Mouse (Mus musculus) WW6 (cell line): ENCODE data around the gene Npy4r.
A peak's percentile ranks its signal among the peaks of the same experiment; 100 is the strongest.

Source experiments
- DNase-seq: peaks from one replicate; pipeline ENCODE4 v3.0.0-alpha.2; 2013; ENCODE audit warnings: low read depth, low spot score

Npy4r gene

DNA sequence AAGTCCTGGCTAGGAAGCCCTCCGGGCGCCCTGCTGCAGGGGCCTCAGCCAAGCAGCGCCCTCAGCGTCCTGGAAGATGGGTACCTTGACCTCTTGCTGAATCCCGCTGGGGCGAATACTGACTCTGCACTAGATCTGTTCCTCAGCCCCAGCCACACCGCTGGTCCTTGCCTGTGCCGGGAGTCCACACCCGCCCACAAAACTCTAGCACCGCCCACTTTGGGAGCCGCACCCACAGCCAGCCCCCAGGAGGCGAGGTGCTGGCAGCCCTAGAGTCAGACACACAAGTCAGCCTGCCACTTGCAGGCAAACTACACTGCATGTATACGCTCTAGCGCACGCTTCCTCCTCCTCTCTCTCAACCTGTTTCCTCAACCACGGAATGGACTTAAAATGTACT is at the start of gene Npy4r:
Gene Npy4r, minus strand, starts transcription at position 148 of the 400 bp plus-strand sequence.
- peak; percentile 61 for DNase-seq

DNA sequence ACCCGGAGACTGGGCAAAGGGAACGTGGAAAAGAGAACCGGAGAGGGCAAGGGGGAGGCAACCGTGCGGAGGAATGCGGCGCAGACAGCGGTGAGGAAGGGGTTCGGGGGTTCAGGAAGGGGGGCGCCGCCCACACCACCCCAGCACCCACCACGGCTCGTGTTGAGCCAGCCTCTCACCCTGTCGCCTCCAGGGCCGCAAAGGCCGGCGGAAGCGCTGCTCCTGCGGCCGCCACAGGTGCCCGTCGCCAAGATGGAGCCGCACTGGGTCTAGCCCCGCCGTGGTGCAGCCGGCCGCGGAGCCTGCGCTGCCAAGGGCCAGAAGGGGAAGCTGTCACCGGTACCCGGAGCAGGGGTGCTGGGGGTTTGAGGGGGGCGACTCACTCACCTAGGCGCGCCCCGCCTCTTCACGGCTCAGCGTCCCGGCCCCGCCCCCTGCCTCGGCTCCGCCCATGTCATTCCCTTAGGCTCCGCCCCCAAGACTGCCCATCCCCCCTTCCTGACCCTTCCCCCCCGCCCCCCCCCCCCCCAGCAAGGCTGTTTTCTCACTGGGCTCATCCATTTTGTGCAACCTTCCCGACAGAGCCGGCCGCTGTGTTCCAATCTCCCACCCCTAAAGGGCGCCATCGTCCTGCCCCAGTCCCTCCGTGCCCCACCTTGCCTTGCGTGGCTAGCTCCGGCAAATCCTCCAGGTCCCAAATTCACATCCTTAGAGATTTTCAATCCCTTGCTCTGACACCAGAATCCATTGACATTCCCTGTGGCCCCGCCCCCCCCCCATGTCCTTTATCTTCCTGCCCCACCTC is 49.1 kb upstream of the Npy4r start, which contains the start of gene Gprin2:
Gene Gprin2, minus strand, starts transcription at position 423 of the 805 bp plus-strand sequence.
- DNase-seq, result no peak

DNA sequence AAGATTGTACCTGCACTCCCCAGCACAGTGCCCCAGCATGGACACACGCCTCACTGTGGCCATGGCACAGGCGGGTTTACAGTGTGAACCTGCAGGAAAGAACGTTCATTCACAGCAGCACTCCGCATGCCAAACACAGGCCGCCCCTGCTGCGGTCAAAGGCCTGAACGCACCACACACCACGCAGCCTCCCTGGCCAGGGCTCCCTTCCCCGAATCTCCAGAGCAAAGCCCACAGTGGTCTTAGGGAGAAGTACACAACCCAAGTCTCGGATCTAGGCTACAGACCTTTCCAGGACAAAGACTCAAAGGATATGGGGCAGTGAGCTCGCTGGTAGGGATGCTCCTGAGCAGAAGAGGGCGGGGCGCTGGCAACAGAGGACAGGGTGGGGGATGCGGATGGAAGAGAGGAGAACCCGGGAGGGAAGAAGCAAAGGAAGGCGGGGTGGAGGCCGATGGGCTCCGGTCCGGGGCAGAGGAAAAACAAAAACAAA is 48.5 kb upstream of the Npy4r start:
- no peak for DNase-seq

DNA sequence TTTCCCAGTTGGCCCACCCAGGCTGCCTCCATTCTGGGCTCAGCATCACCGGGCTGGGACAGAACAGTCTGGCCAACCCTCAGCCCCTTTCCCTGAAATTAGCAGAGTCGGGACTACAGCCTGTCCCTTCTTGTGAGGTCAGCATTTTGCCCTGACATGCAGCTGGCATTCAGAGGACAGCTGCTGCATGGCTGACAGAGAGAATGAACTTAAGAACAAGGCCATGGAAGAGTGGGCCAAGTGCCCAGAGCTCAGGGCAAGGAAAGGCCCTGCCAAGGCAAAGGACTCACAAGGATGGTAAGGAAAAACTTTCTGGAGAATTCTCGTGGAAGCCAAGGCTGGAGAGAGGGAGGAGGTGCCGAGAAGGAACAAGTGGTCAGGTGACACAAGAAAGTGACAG is 44.4 kb upstream of the Npy4r start:
- DNase-seq, result no peak

DNA sequence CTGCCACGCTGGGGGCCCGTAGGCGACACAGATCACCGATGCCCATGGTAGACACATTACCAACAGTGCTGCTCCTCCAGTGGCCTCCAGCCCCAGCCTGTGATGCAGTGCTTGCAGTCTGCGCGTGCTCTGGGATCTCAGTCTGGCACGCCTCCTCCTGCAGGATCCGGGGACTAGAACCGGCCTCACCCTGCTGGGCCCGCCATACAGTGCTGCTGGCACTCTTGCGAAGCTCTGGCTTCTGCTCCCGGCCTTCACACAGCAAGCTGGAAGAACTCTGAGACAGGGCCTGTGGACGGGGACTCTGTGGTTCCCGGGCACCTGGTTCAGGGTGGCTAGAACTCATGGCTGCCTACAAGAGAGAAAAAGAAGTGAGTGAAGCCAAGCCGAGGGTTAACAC is 43.2 kb upstream of the Npy4r start:
- DNase-seq, result no peak

DNA sequence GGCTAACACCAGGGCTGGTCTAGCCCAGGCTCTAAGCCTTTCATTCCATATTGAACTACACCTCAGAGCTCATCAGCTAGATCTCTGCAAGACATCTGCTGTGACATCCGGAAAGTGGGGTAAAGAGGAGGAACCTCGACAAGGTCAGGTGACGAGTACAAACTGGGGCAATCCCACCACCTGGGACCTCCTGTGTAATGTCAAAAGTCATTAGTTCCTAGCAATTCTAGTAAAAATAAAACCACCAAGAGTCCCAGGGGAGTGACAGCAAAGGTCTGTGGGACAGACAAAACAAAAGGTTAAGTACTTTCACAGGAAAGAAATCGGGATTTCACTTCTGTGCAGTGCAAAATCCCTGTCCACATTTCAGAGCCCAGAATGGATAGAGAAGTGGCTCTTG is 41.6 kb upstream of the Npy4r start:
- no peak for DNase-seq

DNA sequence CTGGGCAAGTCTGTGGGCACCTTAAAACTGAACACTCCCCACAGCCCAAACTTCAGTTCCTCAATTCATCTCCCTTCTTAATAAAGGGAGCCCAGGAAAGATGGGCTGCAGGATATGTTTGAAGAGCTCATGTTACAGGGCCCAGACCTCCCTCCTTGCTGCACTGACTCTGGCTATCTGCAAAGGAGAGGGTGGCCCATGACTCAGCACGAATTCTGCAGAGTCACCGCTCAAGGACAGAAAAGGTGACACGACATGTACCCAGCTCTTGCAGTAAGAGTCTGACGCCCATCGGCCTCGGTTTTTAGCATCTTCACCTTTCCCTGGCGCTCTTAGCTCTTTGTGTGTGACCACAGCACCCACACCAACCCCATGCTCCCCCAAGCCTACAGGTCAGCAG is 38.1 kb upstream of the Npy4r start:
- no peak for DNase-seq

DNA sequence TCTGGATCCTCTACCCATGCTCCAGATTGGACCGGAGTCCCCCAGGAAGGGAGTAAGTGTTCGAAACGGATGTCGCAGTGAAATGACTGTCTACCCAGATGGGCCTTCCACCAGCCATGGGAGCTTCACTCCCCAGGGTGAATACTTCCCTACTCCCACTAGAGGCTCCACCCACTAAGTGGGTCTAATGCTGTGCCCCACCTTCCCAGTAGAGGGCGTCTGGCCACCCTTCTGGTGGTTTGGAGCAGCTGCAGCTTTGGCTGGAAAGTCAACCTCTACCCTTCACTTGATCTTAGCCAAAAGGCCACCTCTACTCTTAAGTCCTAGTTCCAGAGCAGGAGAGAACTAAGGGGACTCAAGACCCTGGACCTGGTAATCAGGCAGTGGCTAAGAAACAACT is 36.3 kb upstream of the Npy4r start:
- peak; percentile 52 for DNase-seq

DNA sequence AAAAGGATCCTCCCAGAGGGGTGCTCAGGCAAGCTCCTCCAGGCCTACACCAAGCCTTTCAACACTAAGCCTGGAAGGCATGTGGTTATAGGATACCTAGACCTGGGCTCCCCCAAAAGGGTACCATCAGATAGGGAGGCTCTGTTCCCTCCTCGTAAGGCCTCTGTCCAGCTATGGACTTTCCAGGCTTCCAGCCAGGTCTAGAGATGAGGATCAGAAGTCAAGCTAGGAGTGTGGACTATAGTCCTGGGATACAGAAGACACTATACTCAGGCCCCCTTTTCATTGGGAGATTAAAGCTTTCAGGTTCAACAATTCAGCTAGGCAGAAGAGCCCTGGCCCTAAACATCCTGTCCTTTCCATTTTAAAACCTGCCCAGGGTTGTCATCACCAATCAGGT is 30.8 kb upstream of the Npy4r start:
- no peak for DNase-seq

DNA sequence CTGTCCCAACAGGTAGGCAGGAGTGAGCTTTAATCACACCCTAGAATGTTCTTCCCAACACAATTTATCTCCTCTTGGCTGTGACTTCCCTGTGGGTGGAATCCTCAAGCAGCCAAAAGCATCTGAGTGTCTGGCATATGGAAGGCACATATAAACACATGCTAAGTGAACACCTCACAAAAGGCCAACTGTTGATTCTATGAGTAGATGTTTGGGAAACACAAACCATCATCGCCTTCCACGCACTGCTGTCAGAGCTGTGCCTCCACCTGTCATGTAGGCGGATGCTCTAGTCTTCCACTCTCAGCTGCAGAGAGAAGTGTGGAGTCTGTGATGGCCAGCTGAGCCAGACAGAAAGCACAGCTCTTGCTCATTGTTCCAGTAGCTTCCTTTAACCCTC is 27.1 kb upstream of the Npy4r start:
- no peak for DNase-seq

DNA sequence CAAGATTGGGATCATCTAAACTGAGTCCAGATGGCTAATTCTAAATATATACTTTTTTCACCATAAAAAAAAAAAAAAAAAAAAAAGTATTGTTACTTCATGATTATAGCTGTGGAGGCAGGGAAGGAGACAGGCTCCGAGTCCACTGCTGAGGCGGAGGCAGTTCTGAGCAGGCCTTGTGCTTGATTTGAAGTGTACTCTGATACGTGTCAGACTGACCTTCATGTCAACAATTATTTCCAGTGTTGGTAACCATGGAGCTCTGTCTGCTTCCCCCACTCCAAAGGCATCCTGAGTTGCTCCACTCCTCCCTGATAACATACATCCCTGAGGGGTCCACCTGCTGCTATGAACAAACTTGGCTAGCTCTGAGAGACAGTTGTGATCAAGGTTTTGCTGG is 18.8 kb upstream of the Npy4r start:
- no peak for DNase-seq

DNA sequence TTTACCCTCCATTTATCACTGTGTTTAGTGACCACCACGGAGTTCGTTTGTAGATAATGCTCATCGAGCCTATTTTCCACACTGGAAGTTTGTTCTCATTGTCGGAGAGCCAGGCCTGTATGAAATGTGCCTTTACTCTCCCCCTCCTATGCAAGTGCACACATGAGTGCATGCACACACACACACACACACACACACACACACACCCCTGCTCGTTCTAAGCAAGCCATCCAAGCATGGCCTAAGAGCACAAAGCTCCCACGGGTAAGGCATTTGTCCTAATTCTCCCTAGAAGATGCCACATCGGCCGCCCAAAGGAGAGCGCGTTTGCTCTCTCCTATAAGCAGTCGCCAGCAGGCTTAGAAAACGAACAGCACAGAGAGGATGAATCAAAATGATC is 3.5 kb upstream of the Npy4r start:
- DNase-seq, result no peak

DNA sequence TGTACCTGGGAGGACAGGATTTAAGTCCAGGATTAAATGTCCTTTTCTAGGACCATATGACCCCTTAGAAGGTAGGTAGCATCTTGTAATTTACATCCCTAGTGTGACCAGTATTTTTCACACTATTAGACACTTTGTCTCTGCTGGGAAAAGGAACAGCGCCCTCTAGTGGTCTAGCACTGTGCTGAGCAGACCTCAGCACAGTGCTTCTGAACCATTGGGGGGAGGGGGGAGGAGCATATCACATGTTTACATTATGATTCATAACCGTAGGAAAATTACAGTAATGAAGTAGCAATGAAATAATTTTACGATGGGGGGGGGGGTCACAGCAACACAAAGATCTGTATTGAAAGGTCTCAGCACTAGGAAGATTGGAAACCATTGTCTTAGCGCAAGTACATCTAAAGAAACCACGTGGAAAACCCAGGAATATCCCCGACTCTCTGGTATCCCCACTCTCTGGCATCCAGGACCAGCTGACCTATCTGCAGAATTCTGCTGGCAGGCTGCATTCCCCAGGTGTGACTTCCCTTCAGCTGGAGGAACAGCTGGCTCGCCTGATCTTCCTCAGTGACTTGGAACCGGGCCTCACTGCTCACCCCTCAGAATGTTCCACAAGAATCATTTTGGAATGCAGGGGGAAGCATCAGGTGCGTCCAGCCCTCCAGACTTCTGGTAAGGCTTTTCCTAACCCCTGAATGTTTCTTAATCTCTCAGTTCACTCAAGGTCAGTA is 2.5 kb upstream of the Npy4r start:
- peak; percentile 26 for DNase-seq

DNA sequence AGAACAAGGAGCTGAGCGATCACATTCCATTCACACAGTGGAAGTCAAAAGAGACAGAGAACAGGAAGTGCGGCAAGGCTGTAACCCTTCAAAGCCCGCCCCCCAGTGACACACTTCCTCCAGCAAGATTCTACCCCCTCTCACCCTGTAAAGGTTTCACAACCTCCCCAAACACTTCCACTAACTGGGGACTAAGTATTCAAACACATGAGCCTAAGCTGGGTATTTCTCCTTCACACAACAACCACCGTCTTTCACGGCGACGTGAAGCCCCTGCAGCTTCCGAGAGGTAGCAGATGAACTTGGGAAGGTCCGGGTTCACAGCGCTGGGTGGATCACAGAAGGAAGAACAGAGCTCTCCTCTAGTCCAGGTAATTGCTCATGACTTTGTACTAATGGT is 9.4 kb downstream of the Npy4r start:
- no peak for DNase-seq

DNA sequence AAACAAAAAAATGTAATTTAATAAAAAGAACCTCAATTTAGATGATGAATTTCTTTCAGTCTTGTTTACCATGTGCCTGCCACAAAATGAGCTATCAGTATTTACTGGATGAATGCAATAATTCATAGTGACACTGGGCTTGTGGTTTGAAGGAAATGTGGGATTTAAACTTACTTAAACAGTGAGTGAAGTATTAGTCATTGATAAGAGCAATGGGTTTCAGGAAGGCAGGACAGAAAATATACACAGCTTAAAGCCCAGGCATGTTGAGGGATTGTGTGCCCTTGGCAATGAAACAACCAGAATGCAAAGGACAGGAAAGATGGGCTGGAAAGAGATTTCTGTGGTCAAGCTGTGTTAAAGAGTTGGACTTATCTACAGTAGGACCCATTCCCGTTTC is 10.0 kb downstream of the Npy4r start:
- no peak for DNase-seq

DNA sequence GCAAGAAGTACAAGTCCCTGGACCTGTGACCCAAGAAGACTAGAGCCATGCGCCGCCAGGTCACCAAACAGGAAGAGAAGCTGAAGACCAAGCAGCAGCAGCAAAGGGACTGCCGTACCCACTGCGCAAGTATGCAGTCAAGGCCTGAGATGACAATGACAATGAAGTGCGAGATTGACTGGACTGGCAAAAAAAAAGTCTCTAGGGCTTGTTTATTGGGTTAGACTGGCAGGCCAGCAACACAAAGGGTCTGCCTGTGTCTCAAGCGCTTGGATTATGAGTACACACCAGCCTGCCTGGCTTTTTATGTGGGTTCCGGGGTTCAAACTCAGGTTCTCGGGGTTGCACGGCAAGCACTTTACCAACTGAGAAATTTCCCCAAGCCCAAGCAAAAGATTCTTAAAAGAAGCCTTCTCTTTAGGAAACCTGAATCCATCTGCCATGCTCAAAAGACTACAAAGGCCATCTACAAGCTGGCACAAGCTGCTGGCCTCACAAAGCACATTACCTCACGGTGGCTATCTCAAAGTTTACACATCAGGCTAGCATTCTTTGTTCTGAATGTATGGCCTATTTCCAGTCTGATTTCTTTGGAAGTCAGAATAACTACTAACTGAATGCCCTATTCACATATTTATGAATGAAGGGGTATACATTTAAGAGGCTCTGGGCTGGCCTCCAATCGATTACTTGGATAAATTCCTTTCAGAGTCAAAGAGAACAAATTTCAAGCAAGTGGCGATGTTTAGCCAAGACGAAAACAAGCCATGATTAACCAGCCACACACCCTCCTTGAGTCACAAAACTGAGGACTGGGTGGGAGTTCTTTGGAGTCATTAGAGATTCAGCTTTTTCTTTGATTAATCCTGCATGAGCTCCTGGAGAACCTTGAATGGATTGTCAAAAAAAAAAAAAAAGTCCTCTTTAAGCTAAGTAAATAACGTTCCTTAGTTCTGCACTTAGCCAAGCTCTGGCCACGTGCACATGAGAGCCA is 12.3 kb downstream of the Npy4r start:
- DNase-seq, result no peak

DNA sequence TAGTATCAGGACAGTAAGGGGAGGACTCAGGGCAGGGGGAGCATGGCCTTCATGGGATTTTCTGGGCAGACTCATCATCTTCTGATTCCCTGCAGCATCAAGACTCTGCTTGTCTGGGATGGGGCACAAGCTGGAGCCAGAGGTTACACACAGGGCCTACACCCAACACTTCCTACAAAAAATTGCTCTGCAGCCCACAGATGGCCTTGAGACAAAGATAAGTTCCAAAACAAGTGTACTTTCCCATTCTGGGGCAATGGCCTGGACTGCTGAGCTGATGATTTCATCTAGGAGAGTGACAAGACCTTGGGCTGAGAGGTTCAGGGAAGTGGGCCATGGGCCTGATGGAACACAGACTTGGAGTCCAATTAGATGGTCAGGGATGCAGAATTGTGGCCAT is 16.9 kb downstream of the Npy4r start:
- no peak for DNase-seq

DNA sequence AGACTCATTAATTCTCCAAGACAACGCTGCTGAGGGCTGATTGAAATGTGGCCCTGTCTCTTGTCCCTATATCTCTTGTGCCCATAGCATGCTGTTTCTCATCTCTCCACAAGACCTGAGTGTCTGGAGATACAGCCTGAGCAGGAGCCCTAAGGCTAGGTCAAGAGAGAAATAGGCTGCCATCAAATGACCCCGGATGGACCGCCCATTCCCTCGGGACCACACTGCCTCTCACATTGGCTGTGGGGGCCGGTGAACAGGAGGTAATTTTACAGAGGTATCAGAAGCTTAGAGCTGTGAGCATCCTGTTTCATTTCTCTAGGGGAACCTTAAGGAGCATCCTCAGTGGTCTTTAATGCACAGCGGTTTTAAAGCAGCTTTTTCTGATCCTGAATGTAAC is 21.1 kb downstream of the Npy4r start:
- DNase-seq, result no peak

DNA sequence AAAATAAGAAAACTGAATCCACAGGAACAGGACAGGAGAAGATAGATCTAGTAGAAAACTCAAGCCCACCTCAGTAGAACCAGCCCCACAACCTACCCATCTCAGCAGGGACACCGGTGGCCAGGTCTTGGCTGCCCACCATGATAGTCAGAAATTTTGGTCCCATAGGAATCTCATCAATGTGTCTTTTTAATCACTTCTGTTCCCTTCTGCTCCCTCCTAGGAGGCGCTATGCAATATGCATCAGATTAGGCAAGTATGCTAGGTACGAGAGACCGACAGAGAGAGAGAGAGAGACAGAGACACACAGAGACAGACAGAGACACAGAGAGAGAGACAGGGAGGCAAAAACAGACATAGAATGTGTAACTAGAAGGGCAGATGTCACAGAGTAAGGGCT is 30.6 kb downstream of the Npy4r start:
- DNase-seq, result no peak

DNA sequence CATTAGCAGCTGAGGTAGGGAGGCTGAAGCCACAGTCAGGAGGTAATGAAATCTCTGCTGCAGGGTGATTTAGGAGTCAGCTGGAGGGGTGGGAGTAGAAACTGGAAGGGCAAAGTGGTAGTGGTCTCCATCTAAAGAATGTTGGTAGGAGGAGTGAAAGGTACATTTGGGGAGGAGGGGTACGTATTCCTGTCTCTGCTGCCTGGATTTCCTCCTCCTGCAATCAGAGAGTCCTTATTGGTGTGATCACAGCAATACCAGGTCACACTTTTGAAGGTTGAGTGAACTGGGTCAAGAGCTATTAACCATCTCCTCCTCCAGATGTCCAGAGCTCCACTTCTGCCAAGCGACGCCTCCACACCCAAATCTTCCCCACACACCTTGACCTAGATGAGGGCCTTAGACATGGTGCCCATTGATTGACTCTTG is 31.4 kb downstream of the Npy4r start:
- DNase-seq, result no peak

DNA sequence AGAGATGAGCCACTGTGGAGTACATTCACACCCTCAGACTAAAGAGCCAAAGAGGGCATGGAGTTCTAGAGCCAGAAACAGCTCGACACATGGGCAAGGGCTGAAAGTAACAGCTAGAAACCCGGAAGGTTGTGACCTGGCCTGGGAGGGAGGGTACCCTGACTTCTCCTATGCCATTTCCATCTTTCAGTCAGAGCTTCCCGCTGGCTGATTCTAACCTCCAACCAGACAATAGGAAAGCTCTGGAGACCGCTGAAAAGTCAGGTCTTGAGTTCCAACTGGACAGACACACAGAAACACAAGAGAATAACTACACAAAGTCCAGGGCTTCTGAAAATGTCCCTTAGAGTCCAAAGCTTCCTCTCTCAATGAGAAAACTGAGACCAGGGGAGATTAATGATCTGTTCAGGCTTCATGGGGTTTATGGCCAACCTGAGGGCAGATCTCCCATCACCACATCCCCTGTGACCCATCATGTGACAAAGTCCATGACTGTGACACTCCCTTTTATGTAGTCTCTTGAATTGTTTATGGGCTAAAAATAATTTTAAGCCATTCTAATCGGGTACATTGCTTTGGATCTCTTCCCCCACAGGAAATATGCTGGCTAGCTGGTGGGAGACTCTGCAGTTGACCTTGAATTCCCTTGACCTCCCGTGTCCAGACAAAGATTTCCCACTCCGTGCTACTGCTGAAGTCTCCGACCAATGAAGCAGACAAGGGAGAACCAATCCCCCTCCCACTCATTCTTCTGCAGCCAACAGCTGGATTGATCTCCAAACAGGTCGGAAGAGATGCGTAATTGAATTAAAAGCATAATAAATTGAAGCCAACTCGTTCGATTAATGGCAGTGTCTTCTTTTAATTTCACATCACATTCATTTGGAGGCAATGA is 32.0 kb downstream of the Npy4r start:
- no peak for DNase-seq
